Mouse (Mus musculus) small intestine, adult 2 months (tissue): ENCODE data around the gene Oas3. TPM values are rescaled to one million over a fixed set of nuclear protein-coding genes. Genes with fewer than 3 reads are reported as not detected.

Source experiments
- H3K27ac ChIP-seq: fragments of 200-500 bp; 2 replicates; pipeline ENCODE4 v1.5.1; 2012; ENCODE audit warnings: low read depth, low read length, control low read depth, inconsistent platforms; ENCODE audit not compliant: insufficient read depth
- H3K27me3 ChIP-seq: fragments of 200-500 bp; 2 replicates; pipeline ENCODE4 v1.6.1; 2012; ENCODE audit warnings: mild to moderate bottlenecking, moderate library complexity, low read length, inconsistent platforms; ENCODE audit not compliant: control insufficient read depth, insufficient read depth
- H3K36me3 ChIP-seq: fragments of 200-500 bp; 2 replicates; pipeline ENCODE4 v1.6.1; 2012; ENCODE audit warnings: mild to moderate bottlenecking, low read length, control low read depth, inconsistent platforms; ENCODE audit not compliant: control insufficient read depth, insufficient read depth
- H3K4me1 ChIP-seq: fragments of 200-500 bp; 2 replicates; pipeline ENCODE4 v1.6.1; 2012; ENCODE audit warnings: low read length, inconsistent platforms, mixed read lengths; ENCODE audit not compliant: control insufficient read depth, insufficient read depth, insufficient read length
- H3K4me3 ChIP-seq: fragments of 200-500 bp; 2 replicates; pipeline ENCODE4 v1.5.1; 2012; ENCODE audit warnings: low read depth, mild to moderate bottlenecking, control low read depth, inconsistent platforms, low read length, moderate library complexity
- CTCF ChIP-seq: fragments of 200-500 bp; IDR thresholded peaks from 2 replicates; pipeline ENCODE4 v1.5.1; 2012; ENCODE audit warnings: low read depth, mild to moderate bottlenecking, control low read depth, inconsistent platforms, low read length, moderate library complexity, mixed read lengths; ENCODE audit not compliant: insufficient replicate concordance, insufficient read length; ENCODE audit errors: extremely low read depth
- POLR2A ChIP-seq: fragments of 200-500 bp; IDR thresholded peaks from 2 replicates; pipeline ENCODE4 v1.6.1; 2012; ENCODE audit warnings: low read depth, mild to moderate bottlenecking, control low read depth, inconsistent platforms, low read length, moderate library complexity
- WGBS: fragments of 180-500 bp; shearing (Covaris S2); methylation state at CpG from one replicate; pipeline ENCODE4 v1.1.7; 2018; 5-methylcytosine and 5-hydroxymethylcytosine counted together
- polyA plus RNA-seq: library from polyadenylated mRNA; depleted of rRNA; stranded (reverse); fragments of >200 nt; gene quantifications from 2 replicates; pipeline ENCODE4 v1.2.3, GENCODE M21; 2012

The Oas3 gene
- polyA plus RNA-seq, 1 experiment, result 94.5 TPM

GRCm38 (mm10) chr5:120721005-120721404 is 56.5 kb downstream of the Oas3 start:
- Histone ChIP-seq H3K27ac (no peak overlapping the region), H3K4me3 (no peak overlapping the region), H3K4me1 (no peaks in the 10 kb centered on the region), H3K27me3 (no peaks in the 10 kb centered on the region), H3K36me3 (no peaks in the 10 kb centered on the region)
- WGBS, result 49% methylated on average over 7 of the region's 7 CpGs
- no peak for TF ChIP-seq CTCF
- TF ChIP-seq POLR2A, result no peak

GRCm38 (mm10) chr5:120718600-120719378 is 58.7 kb downstream of the Oas3 start:
- Histone ChIP-seq H3K4me1 (no peaks in the 10 kb centered on the region), H3K27ac (no peak overlapping the region), H3K27me3 (0 out of 2 replicates have a peak, but pooled peaks cover under 1% of the 10 kb centered on the region), H3K36me3 (no peaks in the 10 kb centered on the region), H3K4me3 (no peak overlapping the region)
- TF ChIP-seq CTCF, result no peak
- TF ChIP-seq POLR2A, result no peak
- WGBS, result 40% methylated on average over 15 of the region's 15 CpGs

- no peaks in the 10 kb centered on the region for H3K36me3 ChIP-seq
- H3K4me3 ChIP-seq, result no peak overlapping the region
- no peak overlapping the region for H3K27ac ChIP-seq
- TF ChIP-seq CTCF, result no peak
- 70% methylated on average over 10 of the region's 10 CpGs for WGBS
- peaks cover 3% of the 10 kb centered on the region; the same call in 1 of the 2 replicates for H3K27me3 ChIP-seq
- H3K4me1 ChIP-seq, result no peaks in the 10 kb centered on the region
Measured at GRCm38 (mm10) chr5:120717136-120717535, 60.3 kb downstream of the Oas3 start.

- peaks cover 3% of the 10 kb centered on the region; the same call in 1 of the 2 replicates for H3K4me1 ChIP-seq
- 2% methylated on average over 16 of the region's 16 CpGs for WGBS
- TF ChIP-seq POLR2A, result no peak
- TF ChIP-seq CTCF, result peak; percentile 88
- no peak overlapping the region for H3K4me3 ChIP-seq
- H3K36me3 ChIP-seq, result no peaks in the 10 kb centered on the region
- H3K27me3 ChIP-seq, result peaks cover 10% of the 10 kb centered on the region
- H3K27ac ChIP-seq, result no peak overlapping the region
Measured at GRCm38 (mm10) chr5:120714314-120714713, 63.1 kb downstream of the Oas3 start.

GRCm38 (mm10) chr5:120712721-120713120 is 64.7 kb downstream of the Oas3 start:
- Histone ChIP-seq H3K4me1 (peaks cover 3% of the 10 kb centered on the region; the same call in 1 of the 2 replicates), H3K4me3 (no peak overlapping the region), H3K36me3 (no peaks in the 10 kb centered on the region), H3K27ac (no peak overlapping the region), H3K27me3 (peaks cover 10% of the 10 kb centered on the region)
- TF ChIP-seq CTCF, result no peak
- no peak for TF ChIP-seq POLR2A
- 71% methylated on average over 8 of the region's 8 CpGs for WGBS

- 37% methylated on average over 3 of the region's 3 CpGs for WGBS
- Histone ChIP-seq H3K27me3 (peaks cover 10% of the 10 kb centered on the region), H3K4me3 (peak within 1 kb of the TSS; percentile 68), H3K27ac (no peak within 1 kb of the TSS), H3K36me3 (no peaks in the 10 kb centered on the region), H3K4me1 (peaks cover 3% of the 10 kb centered on the region; the same call in 1 of the 2 replicates)
- TF ChIP-seq CTCF, result no peak
- TF ChIP-seq POLR2A, result no peak
Measured at GRCm38 (mm10) chr5:120711827-120712226, 65.6 kb downstream of the Oas3 start, which contains the start of gene Dtx1. Gene Dtx1, minus strand, starts transcription at chr5:120711927.

GRCm38 (mm10) chr5:120711416-120711815 is 66.0 kb downstream of the Oas3 start:
- peaks cover 3% of the 10 kb centered on the region; the same call in 1 of the 2 replicates for H3K4me1 ChIP-seq
- WGBS, result 1% methylated on average over 41 of the region's 43 CpGs
- peaks cover 10% of the 10 kb centered on the region for H3K27me3 ChIP-seq
- H3K4me3 ChIP-seq, result peak overlapping the region; percentile 68
- TF ChIP-seq POLR2A (no peak), CTCF (no peak)
- H3K36me3 ChIP-seq, result no peaks in the 10 kb centered on the region
- no peak overlapping the region for H3K27ac ChIP-seq

- Histone ChIP-seq H3K4me1 (peaks cover 3% of the 10 kb centered on the region; the same call in 1 of the 2 replicates), H3K27me3 (peaks cover 10% of the 10 kb centered on the region), H3K4me3 (peak overlapping the region; percentile 68), H3K27ac (no peak overlapping the region), H3K36me3 (no peaks in the 10 kb centered on the region)
- no peak for TF ChIP-seq POLR2A
- WGBS, result 6% methylated on average over 32 of the region's 34 CpGs
Measured at GRCm38 (mm10) chr5:120710826-120711248, 66.6 kb downstream of the Oas3 start.
